Mouse (Mus musculus) neural tube, embryonic 14.5 days (tissue): ENCODE data around the gene Mfap2. TPM values are rescaled to one million over a fixed set of nuclear protein-coding genes. Genes with fewer than 3 reads are reported as not detected.
A peak's percentile ranks its signal among the peaks of the same experiment; 100 is the strongest.

Source experiments
- ATAC-seq: fragments of 200-750 bp; cut with Nextera tagmentation; 2 replicates; pipeline ENCODE4 v1.8.0; 2017; ENCODE audit warnings: low read depth, mild to moderate bottlenecking, moderate TSS enrichment, moderate library complexity
- H3K27ac ChIP-seq: fragments of 300-500 bp; sonication (generic); 2 replicates; pipeline ENCODE4 v1.5.1; 2014; ENCODE audit warnings: low read depth, mild to moderate bottlenecking, control low read depth, low read length, moderate library complexity, mixed read lengths
- H3K27me3 ChIP-seq: fragments of 300-500 bp; sonication (generic); 2 replicates; pipeline ENCODE4 v1.6.1; 2014; ENCODE audit warnings: low read length; ENCODE audit not compliant: control insufficient read depth, insufficient read depth
- H3K36me3 ChIP-seq: fragments of 300-500 bp; sonication (generic); 2 replicates; pipeline ENCODE4 v1.6.1; 2014; ENCODE audit warnings: low read length, mixed read lengths; ENCODE audit not compliant: control insufficient read depth, insufficient read depth
- H3K4me1 ChIP-seq: fragments of 300-500 bp; sonication (generic); 2 replicates; pipeline ENCODE4 v1.6.1; 2014; ENCODE audit warnings: low read length; ENCODE audit not compliant: control insufficient read depth, insufficient read depth
- H3K4me2 ChIP-seq: fragments of 300-500 bp; sonication (generic); 2 replicates; pipeline ENCODE4 v1.6.1; 2014; ENCODE audit warnings: mild to moderate bottlenecking, low read depth, low read length, control low read depth
- H3K4me3 ChIP-seq: fragments of 300-500 bp; sonication (generic); 2 replicates; pipeline ENCODE4 v1.5.1; 2014; ENCODE audit warnings: low read depth, low read length, control low read depth, mixed read lengths
- H3K9ac ChIP-seq: fragments of 300-500 bp; sonication (generic); replicated peaks from 2 replicates; pipeline ENCODE4 v1.6.1; 2014; ENCODE audit warnings: low read depth, mild to moderate bottlenecking, control low read depth, low read length, mixed read lengths
- H3K9me3 ChIP-seq: fragments of 300-500 bp; sonication (generic); 2 replicates; pipeline ENCODE4 v1.6.1; 2016; ENCODE audit warnings: low read length; ENCODE audit not compliant: control insufficient read depth
- WGBS: fragments of 180-500 bp; shearing (Covaris S2); extraction: QIAGEN DNeasy Blood & Tissue Kit; methylation state at CpG from one replicate; pipeline ENCODE4 v1.1.7; 2014; 5-methylcytosine and 5-hydroxymethylcytosine counted together
- polyA plus RNA-seq: library from polyadenylated mRNA; unstranded; fragments of >200 nt; fragmentation: Nextera tagmentation; extraction: Ambion mirVana; gene quantifications from 2 replicates; pipeline ENCODE4 v1.2.1, GENCODE M21; 2014

Gene Mfap2
- polyA plus RNA-seq, 1 experiment from 2014 or later, result 109 TPM

DNA sequence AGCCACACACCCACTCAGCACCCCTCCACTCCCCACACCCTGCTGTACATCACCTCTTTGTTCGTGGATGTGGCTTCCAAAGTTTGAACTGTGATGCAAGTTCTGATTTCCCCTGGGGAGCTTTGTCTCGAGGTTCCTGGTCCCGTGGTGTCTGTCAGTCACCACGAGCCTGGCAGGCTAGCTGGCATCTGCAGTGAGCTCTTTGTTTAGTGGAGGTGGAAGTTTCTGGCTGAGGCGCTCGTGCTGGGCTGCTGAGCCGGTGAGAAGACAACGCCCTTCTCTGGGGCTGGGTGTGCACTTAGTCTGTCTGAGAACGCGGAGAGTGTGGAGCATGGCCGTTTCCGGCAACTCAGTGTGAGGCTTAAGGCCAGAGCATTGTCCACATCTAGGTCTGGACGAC lies 38.5 kb upstream of the Mfap2 start:
- Histone ChIP-seq H3K27me3 (no peaks in the 10 kb centered on the region), H3K4me2 (no peak overlapping the region), H3K4me3 (no peak overlapping the region), H3K9ac (no peak overlapping the region), H3K36me3 (peaks cover 73% of the 10 kb centered on the region), H3K4me1 (no peaks in the 10 kb centered on the region), H3K9me3 (no peaks in the 10 kb centered on the region), H3K27ac (no peak overlapping the region)
- ATAC-seq, result no peak
- WGBS, result 90% methylated on average over 13 of the region's 13 CpGs

DNA sequence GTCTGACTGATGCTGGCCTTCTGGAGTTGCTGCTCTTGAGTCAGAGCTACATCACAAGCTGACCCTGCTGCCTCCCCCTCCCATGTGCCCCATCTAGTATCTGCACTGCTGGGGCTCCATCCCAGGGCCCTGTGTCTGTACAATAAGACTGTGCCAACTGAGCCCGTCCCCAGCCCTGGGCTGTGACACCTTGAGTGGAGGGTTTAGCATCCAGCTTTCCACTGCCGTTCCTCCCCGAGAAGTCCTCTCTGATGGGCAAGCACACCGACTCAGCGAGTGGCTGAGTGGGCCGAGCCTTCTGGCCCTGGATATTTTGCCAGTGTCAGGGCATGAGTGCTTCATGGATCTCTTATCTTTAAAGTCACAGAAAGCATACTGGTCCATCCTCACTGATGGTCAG lies 35.8 kb upstream of the Mfap2 start:
- H3K27me3 ChIP-seq, result no peaks in the 10 kb centered on the region
- no peaks in the 10 kb centered on the region for H3K4me1 ChIP-seq
- H3K4me2 ChIP-seq, result no peak overlapping the region
- H3K36me3 ChIP-seq, result peaks cover 77% of the 10 kb centered on the region
- no peak overlapping the region for H3K27ac ChIP-seq
- H3K9me3 ChIP-seq, result no peaks in the 10 kb centered on the region
- ATAC-seq, result no peak
- WGBS, result 93% methylated on average over 6 of the region's 6 CpGs
- no peak overlapping the region for H3K9ac ChIP-seq
- H3K4me3 ChIP-seq, result no peak overlapping the region

DNA sequence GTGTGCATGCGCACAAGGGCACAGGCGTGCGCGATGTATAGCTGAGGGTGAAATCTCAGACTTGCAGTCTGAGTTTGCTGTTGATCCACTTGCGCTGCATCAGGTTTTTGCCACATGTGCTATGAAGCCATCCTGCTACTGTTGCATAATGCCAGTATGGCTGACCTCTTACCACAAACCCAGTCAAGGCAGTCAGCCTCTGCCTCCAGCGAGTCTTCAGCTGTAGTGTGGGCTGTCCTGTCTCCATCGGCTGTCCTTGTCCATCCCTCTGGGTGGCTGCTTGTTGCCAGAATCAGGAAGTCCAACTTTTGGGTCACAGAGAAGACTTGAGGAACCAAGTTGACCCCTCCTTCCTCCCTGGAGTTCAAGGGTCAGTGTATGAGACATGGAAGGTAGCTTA lies 34.9 kb upstream of the Mfap2 start:
- peaks cover 77% of the 10 kb centered on the region for H3K36me3 ChIP-seq
- no peaks in the 10 kb centered on the region for H3K4me1 ChIP-seq
- no peak overlapping the region for H3K9ac ChIP-seq
- no peak overlapping the region for H3K4me3 ChIP-seq
- no peak overlapping the region for H3K4me2 ChIP-seq
- no peaks in the 10 kb centered on the region for H3K27me3 ChIP-seq
- WGBS, result 95% methylated on average over 7 of the region's 7 CpGs
- no peak overlapping the region for H3K27ac ChIP-seq
- no peak for ATAC-seq
- H3K9me3 ChIP-seq, result no peaks in the 10 kb centered on the region

DNA sequence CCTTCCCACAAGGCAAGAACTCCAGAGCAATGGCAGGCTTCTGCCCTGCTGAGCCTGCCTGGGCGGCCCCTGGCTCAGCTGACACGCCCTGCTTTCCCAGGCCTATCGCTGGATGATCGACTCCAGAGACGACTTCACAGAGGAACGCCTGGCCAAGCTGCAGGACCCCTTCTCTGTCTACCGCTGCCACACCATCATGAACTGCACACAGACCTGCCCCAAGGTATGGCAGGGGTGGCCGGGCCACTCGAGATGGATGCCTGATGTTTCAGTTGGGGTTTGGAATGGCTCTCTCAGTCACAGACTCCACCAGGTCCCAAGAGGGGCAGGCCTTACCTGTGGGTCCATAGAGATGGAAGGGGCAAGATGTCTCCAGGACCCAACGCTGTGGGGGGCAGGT lies 32.9 kb upstream of the Mfap2 start:
- no peak for ATAC-seq
- Histone ChIP-seq H3K27me3 (no peaks in the 10 kb centered on the region), H3K4me2 (no peak overlapping the region), H3K9ac (no peak overlapping the region), H3K4me3 (no peak overlapping the region), H3K4me1 (no peaks in the 10 kb centered on the region), H3K27ac (no peak overlapping the region), H3K9me3 (no peaks in the 10 kb centered on the region), H3K36me3 (peaks cover 60% of the 10 kb centered on the region)
- 88% methylated on average over 10 of the region's 10 CpGs for WGBS

DNA sequence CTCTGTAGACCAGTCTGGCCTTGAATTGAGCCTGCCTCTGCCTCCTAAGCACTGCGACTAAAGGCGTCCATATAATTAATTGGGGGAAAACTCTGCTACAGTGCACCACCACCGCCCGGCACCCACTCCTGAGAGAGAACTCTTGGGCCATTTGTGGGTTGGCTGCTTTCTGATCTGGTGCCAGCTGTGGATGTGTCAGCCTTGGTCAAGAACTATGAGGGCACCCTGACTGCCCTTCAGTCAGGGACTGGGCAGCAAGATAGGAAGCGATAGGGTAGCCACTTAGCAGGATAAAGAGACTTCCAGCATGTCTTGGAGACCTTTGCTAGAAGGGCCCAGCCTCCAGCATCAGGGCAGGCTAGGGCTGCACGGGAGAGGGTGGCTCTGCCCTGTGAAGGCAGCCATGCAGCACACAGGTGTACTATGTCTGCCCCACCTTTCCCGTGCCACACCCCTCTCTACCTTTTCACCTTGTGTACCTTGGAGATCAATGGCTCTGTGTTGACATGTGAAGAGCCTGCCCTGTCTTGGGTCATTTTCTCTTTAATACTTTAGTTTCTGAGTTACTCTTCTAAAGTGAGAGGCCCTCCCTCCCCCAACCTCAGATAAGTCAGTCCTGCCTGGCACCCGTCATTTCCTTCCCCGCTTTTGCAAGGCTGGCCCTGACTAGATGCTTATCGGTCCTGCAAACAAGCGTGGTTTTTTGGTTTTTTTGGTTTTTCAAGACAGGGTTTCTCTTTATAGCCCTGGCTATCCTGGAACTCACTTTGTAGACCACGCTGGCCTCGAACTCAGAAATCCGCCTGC lies 32.1 kb upstream of the Mfap2 start:
- Histone ChIP-seq H3K4me3 (no peak overlapping the region), H3K36me3 (peaks cover 52% of the 10 kb centered on the region), H3K4me1 (no peaks in the 10 kb centered on the region), H3K27ac (no peak overlapping the region), H3K27me3 (no peaks in the 10 kb centered on the region), H3K9me3 (no peaks in the 10 kb centered on the region), H3K9ac (no peak overlapping the region), H3K4me2 (no peak overlapping the region)
- ATAC-seq, result no peak
- 95% methylated on average over 14 of the region's 14 CpGs for WGBS

DNA sequence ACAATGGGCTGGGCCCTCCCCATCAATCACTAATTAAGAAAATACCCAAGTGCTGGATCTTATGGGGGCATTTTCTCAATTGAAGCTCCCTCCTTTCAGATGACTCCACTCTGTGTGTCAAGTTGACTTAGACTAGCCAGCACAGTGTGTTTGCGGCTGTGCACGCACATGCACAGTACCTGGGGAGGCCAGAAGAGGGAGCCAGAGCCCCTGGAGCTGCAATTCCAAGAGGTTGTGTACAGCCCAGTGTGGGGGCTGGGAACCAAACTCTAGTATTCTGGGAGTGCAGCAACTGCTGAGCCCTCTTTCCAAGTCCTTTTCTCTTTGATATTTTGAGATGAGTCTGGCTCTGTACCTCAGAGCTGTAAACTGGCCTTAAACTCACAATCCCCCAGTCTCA lies 28.6 kb upstream of the Mfap2 start:
- no peaks in the 10 kb centered on the region for H3K27me3 ChIP-seq
- no peak overlapping the region for H3K4me2 ChIP-seq
- H3K36me3 ChIP-seq, result peaks cover 22% of the 10 kb centered on the region
- WGBS, result 98% methylated on average over 2 of the region's 2 CpGs
- ATAC-seq, result no peak
- no peak overlapping the region for H3K27ac ChIP-seq
- no peaks in the 10 kb centered on the region for H3K9me3 ChIP-seq
- H3K4me1 ChIP-seq, result peaks cover 4% of the 10 kb centered on the region; the same call in 1 of the 2 replicates
- no peak overlapping the region for H3K9ac ChIP-seq
- H3K4me3 ChIP-seq, result no peak overlapping the region

DNA sequence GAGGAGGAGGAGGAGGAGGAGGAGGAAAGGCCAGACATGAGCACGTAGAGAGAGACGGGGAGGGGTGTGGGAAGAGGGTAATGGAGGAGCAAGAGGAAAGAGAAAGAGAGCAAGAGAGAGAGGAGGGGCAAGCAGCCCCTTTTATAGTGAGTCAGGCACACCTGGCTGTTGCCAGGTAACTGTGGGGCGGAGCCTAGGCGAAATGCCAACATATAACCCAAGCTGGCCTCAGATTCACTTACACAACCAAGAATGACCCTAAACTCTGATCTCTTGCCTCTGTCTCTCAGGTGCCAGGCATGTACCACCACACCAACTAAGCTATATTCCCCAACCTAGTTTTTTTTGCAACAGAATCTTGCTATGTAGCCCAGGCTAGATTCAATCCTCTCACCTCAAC lies 27.4 kb upstream of the Mfap2 start:
- Histone ChIP-seq H3K27me3 (no peaks in the 10 kb centered on the region), H3K4me1 (peaks cover 9% of the 10 kb centered on the region), H3K9me3 (no peaks in the 10 kb centered on the region), H3K4me2 (no peak overlapping the region), H3K36me3 (peaks cover 12% of the 10 kb centered on the region), H3K9ac (no peak overlapping the region), H3K4me3 (no peak overlapping the region), H3K27ac (no peak overlapping the region)
- ATAC-seq, result no peak
- WGBS, result 70% methylated on average over 4 of the region's 4 CpGs

DNA sequence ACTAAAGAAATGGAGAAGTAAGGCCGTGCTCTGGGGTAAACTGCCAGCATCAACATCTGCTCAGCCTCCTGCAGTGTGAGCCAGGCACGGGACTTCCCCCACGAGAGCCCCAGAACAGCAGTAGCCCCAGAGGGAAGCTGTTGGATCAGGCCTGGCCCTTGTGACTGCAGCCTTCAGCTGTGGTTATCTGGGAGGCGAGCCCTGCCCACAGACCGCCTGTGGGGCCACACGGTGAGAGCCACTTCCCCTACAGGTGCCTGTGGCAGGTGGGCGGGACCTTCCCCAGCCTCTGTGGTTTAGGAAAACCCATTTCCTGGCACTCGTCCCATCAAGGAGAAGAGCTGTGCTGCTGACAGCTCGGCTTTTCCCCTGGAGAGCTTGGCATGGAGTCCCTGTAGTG lies 26.8 kb upstream of the Mfap2 start:
- peaks cover 12% of the 10 kb centered on the region for H3K36me3 ChIP-seq
- H3K9me3 ChIP-seq, result no peaks in the 10 kb centered on the region
- H3K4me1 ChIP-seq, result peaks cover 15% of the 10 kb centered on the region
- H3K9ac ChIP-seq, result no peak overlapping the region
- WGBS, result 17% methylated on average over 9 of the region's 9 CpGs
- H3K4me3 ChIP-seq, result no peak overlapping the region
- ATAC-seq, result no peak
- H3K4me2 ChIP-seq, result 0 out of 2 replicates have a peak overlapping the region, but pooled peaks have one; percentile 9
- H3K27me3 ChIP-seq, result no peaks in the 10 kb centered on the region
- no peak overlapping the region for H3K27ac ChIP-seq

DNA sequence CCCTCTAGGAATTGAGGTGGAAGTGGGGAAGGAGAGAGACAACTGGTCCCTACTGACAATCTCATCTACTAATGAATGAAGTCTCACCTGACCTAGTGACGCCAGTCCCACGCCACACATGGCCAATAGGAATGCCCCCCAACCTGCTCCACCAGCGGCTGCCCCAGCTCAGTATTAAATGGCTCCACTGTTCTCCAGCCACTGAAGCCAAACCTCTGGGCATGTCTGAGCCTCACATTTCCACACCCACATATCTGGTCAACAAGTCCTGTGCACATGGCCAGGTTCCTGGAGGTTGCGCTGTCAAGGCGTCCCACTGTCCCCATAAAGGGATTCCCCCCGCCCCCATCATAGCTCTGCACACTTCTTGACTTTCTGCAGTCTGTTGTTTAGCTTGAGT lies 25.7 kb upstream of the Mfap2 start:
- no peaks in the 10 kb centered on the region for H3K9me3 ChIP-seq
- H3K27ac ChIP-seq, result no peak overlapping the region
- H3K27me3 ChIP-seq, result no peaks in the 10 kb centered on the region
- H3K4me2 ChIP-seq, result no peak overlapping the region
- no peak for ATAC-seq
- H3K36me3 ChIP-seq, result peaks cover 3% of the 10 kb centered on the region
- WGBS, result 96% methylated on average over 6 of the region's 6 CpGs
- no peak overlapping the region for H3K9ac ChIP-seq
- peaks cover 24% of the 10 kb centered on the region for H3K4me1 ChIP-seq
- no peak overlapping the region for H3K4me3 ChIP-seq
